Mouse (Mus musculus): ENCODE measurements at regions not wholly inside any gene's neighbourhood (a gene's known extent, or its start where the extent isn't known, plus 50 kb on each side); places are given as distances from the start of the nearest gene placed in this dataset.

DNA sequence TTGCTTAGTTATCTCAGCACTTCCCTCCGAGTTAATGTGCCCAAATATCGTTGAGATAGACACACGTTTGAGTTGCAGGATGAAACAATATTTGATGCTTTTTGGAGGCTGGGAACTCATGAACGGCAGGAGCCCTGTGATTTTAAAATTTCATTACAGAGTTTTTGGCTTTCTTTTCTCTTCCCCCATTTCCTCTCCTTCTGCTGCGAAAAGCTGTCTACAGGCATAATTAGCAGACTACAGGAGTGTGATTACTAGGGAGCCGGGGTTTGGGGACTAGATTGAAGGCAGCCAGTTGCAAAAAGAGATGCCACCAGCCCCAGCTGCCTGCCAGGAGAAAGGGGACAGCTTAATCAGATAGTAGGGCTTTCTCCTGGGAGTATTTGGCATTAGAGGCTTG lies 274.2 kb upstream of the Mki67 start:
- no peak for DNase-seq (ENCODE audit: low spot score)

DNA sequence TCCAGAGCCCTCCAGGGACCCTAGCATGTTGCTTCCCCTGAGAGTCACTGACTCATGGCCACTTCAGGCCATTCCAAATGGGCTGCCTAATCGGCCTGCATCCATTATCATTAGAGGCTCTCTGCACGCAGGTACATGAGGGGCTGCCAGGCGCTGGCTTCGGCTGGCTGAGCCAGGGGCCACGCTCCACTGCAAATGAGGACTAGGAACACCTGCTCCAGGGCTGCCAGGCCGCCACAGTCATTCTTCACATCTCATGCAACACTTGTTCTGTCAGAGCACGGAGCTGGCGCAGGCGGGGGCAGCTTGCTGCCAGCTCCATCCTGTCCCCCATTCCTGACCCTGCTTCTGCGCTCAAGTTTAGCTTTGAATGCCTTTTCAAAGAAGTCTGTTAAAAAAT lies 280.7 kb upstream of the Mki67 start:
- no peak for DNase-seq (ENCODE audit: low spot score)

DNA sequence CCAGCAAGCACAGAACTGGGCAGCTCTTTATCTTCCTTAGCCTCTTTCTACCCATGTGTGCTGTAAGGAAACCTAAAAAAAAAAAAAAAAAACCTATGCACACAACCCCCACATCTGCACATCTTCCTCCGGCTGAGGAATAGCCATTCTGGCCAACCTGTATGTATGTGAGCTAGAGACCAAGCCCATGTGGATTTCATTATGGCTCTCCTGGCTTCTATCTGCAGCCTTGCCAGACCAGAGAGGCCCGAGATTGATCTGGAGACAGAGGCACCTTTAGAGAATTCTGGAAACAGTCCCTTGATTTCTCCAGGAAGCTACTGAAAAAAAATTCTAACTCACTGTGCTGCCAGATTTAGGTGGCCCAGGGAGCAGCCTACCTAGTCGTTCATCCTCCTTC lies 281.5 kb upstream of the Mki67 start:
- no peak for DNase-seq (ENCODE audit: low spot score)

DNA sequence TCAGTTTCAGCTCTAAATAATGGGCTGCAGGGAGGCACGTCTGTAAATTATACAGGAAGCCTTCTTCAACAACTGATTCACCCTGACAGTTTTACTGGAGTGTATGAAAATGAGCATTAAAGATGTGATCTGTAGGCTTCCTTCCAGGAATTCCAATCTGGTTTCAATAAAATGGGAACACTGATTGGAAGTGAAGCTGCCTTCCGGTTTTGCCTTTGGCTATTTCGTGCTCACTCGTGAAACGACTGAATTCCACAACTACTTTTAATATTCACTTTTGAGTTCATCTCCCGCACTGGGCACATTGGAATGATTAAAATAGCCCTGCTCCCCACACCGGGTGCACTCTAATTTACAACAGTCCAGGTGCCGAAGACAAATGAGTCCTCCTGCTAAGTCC lies 286.2 kb upstream of the Mki67 start:
- no peak for DNase-seq (ENCODE audit: low spot score)

DNA sequence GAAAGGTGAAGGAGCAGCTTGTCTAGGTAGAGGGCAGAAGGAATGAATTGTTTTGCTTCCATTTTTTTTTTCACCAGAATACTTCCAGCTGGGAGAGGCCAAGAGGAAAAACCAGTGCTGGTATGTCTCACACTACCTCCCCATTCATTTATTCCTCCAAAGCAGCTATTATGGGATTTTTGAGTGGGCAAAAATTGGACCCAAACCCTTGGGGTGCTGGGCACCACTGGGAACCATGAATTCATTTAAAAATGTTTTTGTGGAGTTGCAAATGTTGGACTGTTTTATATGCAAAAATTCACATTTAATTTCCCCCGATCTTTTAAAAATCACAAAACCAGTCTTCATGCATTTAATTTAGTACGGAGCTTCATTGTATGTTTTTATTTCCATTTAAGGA lies 287.1 kb upstream of the Mki67 start:
- no peak for DNase-seq (ENCODE audit: low spot score)

DNA sequence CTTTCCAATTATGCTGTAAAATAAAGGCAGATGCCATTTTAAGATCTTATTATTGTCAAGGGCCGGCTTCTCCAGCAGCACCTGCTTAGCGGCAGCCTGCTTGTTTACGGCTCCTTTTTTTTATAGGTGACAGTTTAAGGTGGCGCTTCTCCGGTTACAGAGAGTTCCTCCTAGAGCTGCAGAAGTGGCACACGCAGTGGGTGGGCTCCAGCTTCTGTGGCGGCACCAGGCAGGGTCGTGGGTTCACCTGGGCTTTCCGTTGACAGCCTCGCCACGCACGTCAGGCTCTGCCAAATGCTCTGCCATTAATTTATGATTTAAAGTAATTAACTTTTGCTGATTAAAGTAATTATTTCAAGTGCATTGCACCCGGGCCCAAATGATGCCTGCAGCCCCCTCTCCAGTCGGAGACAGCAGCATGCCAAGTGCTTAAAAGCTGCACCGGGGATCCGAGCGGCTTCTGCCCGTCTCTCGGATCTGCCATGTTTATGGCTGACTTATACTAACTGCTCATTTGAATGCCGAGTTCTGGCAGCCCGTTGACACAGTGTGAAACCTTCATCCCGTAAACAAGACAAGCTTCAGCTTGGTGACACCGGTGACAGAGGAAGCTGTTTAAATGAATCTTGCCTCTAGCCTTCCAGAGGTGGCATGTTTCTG lies 291.8 kb upstream of the Mki67 start:
- DNase-seq (ENCODE audit: low spot score) = no peak

DNA sequence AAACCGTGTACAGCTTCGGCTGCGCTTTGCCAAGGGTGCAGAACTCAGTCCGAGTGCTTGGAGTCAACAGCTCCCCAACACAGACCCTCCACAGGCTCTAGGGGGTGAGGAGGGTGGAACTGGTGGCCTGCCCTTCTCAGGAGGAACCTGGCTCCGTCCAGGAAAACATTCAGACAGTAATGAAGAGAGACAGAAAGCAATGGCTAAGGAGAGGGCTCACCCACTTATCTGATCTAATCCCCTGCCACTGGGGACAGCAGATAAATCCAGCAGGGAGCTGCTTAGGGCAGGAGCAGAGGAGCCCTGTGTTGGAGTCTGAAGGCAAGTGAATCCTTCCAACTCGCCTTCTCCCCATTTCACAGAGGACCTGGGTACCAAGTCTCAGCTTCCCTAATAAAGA lies 292.3 kb upstream of the Mki67 start:
- DNase-seq (ENCODE audit: low spot score) = no peak

DNA sequence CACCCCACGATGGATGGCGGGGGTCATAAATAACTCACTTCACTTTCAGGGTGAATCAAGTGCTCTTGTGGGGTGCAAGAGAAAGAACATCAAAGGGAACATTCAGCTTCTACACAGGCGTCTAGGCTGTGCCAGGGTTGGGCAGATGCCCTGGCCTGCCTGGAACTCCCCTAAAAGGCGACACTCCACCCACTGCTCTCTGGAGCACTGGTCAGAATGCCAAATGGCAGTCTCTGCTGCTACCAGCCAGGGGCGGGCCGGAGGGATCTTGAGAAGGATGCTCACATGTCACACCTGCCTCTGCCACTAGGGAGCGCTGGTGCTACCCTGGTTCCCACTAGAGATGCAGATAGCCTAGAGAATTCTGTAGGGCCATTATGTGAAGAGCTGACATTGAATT lies 293.9 kb upstream of the Mki67 start:
- DNase-seq (ENCODE audit: low spot score) = no peak

DNA sequence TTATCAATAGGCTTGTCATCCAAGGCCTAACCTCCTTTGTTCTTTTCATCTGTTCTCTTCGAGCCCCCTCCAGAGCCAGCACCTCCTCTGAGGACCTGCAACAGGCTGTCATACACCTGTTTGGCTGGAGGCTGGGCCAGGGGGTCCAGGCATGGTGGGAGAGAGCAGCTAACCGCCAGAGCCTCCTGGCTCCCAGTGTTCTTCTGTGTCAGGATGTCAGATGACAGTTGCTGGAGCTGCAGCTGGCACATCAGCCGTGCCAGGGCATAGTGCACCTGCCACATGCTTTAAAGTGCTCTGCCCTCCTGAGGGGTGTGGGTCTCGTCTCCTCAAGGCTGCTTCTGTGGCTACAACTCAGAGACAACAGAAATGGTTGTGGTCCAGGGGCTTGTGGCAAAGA lies 298.5 kb upstream of the Mki67 start:
- no peak for DNase-seq (ENCODE audit: low spot score)

DNA sequence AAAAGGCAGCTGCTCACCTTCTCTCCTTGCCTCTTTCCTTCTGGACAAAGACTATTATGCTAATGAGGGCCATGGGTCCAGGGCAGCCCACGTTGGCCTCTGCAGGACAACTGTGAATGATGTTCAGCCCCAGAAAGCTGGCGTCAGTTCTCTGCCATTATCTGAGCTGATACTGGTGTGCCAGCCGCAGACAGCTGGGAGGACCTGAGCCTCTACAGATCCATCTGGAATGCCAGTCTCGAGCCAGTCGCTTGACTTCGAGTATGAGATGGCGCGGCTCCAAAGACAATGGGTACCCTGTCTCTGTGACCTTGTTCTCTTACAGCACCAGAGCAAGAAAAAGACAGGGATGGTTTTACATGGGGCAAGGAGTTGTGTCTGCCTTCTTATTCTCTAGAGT lies 300.8 kb upstream of the Mki67 start:
- no peak for DNase-seq (ENCODE audit: low spot score)

DNA sequence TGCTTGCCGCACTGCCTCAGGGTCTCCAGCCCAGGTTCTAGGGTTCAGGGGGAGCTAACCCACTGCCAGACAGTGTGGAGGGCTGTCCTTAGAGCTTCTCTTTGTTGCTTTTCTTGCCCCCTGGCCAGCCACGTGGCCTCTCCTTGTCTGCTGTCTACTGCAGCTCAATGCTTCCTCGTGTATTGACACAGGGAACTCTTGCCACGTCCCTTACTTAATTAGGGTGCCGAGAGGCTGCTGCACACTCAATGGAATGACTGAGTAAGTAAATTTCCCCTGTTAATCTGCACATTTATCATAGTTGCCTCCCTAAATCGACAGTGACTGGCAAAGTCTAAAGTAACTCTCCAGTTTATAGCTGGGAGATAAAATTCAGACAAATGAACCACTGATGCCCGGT lies 304.4 kb upstream of the Mki67 start:
- DNase-seq (ENCODE audit: low spot score) = no peak

DNA sequence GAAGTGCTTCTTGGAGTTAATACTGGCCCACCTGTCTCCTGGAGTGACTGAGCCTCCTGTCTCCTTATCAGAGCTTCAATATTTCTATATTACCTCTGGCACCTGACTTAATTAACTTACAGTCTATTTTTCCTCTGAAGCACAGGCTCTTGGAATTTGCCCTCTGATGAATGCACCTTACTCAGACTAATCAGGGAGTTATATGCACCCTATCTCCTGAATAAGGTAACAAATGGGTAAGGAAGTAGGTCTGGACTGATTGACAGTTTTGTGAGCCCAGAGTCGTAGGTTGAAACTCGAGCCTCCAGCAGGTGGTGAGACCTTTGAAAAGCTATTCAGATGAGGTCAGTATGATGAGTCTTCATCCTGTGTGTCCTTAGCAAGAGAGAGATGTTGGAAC lies 304.9 kb upstream of the Mki67 start:
- no peak for DNase-seq (ENCODE audit: low spot score)

DNA sequence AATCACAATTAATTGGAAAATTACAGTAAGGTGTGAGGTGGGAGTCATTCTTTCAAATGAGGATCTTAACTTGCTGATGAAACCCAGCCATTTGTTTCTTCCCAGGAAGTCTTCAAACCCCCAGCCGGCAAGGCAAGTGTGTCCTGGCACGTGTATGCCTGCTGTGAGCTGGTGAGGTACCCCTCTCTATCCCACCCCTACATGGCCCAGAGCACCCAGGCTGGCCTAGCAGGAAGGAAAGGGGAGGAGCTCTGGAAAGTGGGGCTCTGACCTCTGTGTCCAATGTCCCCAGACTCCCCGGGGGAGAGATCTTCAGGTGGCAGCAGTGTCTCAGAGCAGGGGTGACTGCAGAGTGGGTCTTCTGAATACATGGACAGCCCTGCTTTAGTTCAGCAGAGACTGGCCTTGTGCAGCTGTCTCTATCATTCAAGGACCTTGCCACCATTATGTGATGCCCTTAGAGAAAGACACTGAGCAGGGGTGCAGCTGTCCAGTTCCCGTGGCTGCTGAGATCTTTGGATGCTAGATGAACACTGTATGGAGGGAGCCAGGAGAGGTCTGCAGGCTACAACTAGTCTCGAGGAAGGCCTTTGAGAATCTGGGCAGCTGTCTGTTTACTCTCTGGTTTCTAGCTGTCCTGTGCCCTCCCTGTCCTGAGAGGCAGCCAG lies 306.8 kb upstream of the Mki67 start:
- no peak for DNase-seq (ENCODE audit: low spot score)

DNA sequence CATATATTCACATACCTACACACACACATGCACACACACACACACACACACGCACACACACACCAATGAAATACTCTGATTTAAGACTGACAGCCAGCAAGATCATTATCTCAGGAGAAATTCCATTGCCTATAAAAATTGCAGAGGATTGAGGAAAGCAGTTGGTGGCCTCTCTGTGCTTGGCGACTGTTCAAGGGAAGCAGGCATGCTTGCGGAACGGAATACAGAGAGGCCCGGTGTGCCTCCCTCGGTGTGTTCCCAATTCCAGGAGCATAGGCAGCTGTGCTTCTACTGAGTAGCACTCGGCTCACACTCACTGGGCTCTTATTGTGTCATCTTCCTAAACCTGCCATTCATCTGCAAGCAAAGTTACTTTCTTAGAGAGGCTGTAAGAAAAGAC lies 310.3 kb upstream of the Mki67 start:
- DNase-seq (ENCODE audit: low spot score) = no peak

DNA sequence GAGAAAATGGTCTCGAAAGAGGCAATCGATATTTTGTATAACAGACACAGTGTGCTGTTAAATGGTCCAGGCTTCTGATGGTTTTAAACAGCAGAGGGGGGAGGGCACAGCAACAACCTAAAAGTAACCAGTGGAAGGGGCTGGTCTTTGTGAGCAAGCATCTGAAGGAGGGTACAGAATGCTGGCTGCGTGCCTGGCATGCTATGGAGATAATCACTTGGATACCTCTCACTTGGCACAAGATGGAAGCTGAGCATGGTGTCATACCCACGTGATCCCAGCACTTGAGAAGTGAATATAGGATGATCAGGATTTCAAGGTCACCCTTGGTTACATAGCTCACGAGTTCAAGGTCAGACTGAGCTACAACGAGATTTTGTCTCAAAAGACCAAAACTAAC lies 315.9 kb upstream of the Mki67 start:
- DNase-seq (ENCODE audit: low spot score) = no peak

DNA sequence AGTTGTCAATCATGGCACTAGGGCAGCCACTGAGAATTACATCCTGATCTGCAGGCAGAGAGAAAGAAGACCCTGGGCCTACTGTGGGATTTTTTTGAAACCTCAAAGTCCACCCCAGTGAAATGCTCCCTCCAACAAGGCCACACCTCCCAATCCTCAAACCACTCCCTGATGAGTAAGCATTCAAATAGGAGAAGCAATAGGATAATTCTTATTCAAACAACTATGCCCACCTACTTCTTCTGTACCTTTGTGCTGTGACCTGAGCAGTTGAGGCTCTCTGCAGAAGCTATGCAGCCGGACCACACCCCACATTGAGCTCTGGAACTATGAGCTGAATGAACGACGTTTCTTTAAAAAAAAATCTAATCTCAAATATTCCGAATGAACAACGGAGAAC lies 317.4 kb upstream of the Mki67 start:
- no peak for DNase-seq (ENCODE audit: low spot score)

DNA sequence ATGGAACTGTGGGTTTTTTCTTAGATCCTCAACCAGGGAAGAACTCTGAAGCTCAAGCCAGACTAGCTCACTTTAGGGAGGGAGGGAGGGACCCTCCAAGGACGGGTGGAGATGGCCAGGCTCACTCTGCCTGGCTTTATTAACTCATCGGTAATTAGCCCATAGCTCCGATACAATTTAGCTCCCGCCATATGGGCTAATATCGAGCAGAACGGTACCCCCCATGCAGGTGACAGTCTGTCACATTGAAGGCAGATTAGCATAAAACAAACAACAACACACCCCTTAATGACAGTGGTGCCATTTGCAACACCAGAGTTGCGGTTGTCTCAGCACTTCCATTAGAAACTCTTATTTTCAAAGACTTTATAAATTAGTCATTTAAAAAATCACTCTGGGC lies 319.6 kb upstream of the Mki67 start:
- no peak for DNase-seq (ENCODE audit: low spot score)

DNA sequence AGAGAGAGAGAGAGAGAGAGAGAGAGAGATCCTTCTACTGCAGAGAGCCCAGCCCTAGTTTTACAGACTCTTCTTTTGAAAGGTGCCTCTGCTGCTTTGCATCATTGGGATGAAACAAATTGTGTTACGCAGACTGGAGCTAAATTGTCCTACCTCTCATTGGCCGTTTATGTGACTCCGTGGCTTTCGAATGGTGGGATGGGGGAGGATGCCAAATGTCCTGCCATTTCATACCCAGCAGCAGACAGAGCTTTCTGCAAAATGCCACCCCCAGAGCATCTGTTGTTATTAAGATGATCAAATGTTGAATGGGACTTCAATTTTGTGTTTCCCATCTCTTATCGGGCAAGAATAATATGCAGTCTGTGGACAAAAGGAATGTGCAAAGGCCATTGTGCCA lies 321.9 kb upstream of the Mki67 start:
- DNase-seq (ENCODE audit: low spot score) = no peak

DNA sequence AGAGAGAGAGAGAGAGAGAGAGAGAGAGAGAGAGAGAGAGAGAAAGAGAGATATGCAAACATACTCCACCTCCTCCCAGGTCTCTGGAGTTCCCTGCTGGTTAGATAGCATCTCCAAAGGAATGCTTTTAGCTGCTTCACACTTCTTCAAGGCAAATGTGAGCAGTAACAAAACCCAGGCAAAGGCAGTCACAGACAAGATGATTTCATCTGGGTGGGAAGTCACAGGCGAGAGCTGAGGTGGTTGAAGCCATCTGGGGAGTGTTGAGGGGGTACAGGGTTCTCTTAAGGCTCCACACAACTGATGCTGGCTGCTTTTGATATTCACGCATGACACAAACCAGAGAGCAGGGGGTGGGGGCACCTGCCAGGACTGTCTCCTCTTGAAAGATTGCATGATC lies 322.7 kb upstream of the Mki67 start:
- DNase-seq (ENCODE audit: low spot score) = no peak

DNA sequence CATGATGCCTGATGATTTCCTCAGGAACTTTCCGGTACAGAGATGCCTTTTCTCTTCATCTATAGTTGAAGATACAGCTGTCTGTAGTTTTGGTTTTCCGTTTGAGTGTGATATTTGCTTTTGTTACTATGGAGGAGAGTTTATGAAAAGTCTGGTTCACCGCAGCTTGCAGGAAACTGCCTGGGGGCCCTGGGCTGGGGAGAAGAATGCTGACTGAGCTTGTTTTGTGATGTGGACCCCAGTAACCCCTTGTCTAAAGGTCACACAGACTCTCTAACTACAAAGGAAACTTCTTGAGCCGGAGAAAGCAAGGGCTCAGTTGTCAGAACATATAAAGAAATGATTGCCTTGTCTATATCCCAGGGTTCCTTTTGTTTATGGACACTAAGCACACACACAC lies 325.8 kb upstream of the Mki67 start:
- no peak for DNase-seq (ENCODE audit: low spot score)

DNA sequence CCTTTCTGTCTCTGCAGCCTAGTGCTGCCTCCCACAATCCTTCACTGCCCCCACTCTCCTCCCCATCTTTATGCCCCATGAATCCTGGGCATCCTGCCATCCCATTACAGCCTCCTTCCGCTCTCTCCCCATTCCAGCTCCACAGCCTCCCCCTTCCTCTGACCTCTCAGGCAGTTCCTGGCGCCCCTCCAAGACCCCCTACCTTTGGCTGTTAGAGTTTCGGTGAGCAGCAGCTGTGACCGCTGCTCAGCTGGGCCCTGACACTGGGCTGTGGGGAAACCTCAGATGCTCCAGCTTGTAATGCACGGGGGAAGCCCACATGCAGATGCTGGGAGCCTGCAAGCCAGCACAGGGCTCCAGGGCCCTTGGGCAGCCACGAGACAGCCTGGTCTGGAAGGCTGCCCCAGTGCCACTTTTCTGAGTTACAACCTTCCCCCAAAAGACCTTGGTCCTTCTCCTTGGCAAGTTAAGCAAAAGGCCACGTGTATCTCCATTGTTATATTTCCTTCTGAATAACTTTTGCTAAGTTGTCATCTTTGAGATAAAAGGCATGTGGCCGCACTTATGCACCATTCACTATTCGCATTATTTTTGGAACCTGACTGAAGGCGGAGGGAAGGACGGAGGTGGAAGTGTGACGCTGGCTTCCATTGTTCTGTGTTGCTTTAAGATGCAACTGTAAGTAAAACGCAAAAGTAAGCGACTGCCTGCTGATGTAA lies 330.6 kb upstream of the Mki67 start:
- no peak for DNase-seq (ENCODE audit: low spot score)

DNA sequence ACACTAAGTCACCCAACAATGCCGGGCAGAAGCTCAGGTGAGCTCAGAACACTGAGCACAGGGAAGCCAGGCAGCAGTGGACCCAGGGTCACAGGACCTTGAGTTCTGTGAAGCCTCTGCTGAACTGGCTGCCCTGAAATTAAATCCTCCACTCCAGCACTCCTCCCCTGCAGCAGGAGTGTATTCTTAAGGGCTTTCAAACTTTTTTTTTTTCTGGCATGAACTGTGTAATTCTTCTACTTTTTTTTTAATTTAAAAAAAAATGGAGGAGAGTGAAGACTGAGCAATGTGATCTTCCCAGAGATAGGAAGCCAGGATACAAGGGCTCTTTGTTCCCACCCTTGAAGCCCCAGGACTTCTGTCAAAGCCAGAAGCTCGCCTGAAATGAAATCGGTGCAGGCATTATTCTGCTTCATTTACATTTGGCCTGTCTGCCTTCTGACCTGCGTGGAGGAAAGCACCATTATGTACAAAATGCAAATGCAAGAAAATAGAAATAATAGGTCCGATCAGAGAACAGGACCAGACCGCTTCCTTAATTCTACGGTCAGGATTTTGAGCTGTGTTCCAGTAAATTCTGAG lies 331.3 kb upstream of the Mki67 start:
- DNase-seq (ENCODE audit: low spot score) = no peak

DNA sequence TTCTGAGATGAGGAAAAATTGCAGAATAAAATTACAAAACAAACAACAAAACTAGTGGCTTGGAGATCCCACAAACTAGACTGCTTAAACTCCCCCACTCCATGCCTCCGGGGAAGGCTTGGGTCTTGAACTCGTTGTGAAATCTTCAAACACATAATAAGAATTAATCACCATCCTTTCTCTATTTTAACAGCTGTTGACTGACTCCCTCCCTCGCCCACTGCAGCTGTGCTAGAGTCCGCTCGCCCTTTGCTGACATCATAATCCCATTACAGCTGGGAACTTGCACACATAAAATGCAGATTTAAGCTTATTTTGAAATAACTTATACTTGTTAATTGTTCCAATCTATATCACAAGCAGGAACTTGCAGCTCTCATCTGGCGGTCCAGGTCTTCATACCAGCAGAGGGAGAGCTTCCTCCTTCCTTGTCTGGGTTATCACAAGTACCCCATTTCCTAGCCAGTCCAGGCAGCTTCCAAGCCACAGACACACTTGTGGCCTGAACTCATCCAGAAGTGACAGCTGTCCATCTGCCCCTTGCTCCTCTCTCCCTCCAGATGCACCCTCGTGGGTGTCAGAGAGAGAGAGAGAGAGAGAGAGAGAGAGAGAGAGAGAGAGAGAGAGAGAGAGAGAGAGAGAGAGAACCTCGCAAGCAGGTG lies 332.9 kb upstream of the Mki67 start:
- DNase-seq (ENCODE audit: low spot score) = no peak

Data from yolk sac, embryonic 10.5 days (tissue).